Mouse (Mus musculus): Measurements from ENCODE around the gene Chat. TPM values are rescaled to one million over a fixed set of nuclear protein-coding genes. Genes with fewer than 3 reads are reported as not detected.

Chat gene
- not detected in 2 replicates for polyA plus RNA-seq (2015; fragmentation: Nextera tagmentation; extraction: Ambion mirVana)

DNA sequence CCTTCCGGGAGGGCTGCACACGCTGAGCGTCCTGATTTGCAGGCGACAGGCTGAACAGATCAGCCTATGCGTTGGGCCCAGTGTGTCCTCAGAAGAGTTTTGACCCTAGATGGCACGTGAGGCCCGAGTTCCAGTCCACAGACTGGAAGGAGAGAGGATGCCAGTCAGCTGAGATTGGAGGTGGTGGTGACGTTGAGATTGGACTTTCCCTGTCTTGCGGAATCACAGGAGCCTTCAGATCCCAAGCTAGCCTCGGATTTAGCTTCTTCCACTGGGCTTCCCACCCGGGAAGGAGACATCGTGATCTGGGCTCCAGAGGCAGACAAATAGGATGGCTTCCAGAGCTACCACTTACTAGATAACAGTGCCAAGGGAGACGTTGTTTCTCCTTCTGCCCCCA, at the start of gene Chat:
Gene Chat (minus strand): TSS at position 101 of the 400 bp plus-strand sequence.

DNA sequence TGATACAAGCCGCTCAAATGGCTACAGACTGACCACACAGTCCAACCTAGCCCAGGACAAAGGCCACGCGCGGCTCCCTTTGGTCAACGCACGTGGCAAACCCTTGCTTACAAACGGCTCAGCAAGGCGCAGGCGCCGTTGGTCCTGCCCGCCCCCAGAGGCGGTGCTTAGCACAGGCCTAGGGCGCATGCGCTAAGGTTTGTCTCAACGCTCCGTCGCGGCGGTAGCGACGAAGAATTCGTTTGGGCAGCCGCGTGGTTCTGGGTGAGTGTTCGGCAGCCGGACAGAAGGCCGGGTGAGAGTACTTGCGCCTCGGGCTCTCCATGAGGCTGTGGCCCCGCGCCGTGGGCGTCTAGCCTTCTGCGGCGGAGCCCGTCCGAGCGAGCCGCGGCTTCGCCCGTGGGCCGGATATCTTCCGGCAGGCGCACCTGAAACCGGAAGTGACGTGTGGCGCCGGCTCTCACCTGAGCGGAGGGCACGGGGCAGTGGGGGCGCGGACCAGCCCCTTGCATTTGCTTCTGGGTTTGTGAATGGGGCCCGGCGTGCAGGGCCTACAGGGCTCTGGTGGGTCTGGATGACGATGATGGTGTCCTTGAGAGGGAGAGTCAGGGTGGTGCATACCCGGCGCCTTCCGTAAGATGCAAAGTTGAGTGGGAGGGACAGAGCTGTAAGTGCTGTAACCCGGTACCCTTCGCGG, 47.7 kb upstream of the Chat start, which contains the start of gene Ercc6:
Gene Ercc6 (plus strand): TSS at position 186 of the 697 bp plus-strand sequence.

DNA sequence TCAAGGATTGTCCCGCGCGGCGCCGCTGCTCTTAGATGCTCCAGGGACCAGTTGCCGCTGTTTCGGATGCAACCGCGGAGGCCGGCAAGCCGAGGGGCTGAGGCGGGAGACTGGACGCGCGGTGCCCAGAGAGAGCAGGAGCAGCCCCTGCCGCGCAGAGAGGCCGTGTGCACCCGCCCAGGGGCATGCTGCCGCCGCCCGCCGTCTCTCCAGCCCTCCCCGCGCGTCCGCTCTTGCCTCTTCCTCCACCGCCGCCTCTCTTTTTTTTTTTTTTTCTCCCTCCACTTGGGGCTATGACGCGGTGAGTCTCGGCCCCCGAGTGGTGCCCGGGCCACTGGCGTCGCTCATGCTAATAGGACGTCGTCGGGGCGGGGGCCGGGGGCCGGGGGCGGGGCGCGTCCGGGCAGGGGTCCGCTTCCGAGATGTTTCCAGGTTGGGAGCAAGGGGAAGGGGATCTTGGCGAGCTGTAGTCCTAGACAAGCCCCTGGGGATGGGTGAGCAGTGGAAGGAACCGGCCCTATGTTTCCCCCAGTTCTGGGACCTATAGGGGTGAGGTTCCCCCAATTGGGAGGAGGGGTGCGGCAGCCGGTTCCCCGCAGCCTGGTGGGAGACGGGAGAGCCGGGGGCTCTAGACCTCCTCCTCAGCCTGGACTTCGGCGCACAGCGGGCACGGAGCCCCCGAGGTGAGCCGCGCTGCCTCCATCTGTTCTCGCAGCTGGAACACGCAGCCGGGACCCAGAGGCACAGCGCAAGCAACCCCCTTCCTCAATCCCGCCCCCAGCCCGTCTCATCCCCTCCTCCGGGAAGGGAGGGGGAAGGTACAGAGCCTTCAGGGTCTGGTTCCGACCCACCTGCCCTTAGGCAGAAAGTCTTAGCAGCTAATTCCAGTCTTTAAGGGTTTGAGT, 936 bp downstream of the Chat start, which contains the start of gene Slc18a3:
Gene Slc18a3 (minus strand): TSS at position 250 of the 905 bp plus-strand sequence.

DNA sequence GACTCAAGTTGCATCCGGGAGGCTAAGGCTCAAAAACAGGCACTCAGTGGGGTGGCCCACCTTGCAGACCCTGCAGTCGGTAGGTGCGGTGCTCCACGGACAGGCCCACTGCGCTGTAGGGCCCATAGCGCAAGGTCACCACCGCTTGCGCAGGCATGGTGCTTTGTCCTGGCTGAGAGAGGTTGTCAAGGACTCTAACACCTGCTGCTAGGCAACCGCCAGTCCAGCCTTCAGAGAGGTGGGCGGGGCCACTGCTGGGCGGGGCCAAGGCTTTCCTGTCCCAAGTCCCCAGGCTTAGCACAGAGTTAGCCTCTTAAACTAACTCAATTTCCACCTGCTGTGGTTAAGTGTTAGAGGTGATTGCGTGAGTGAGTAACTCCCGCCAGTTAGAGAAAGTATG, 77.6 kb downstream of the Chat start, which contains the start of gene 1700024G13Rik:
Gene 1700024G13Rik (minus strand): TSS at position 196 of the 400 bp plus-strand sequence.

Other genes with a start within 250 kb of the Chat start
- 0.73 and 0.76 TPM in 2 replicates for gene Ogdhl, start 144.0 kb downstream of the Chat start, polyA plus RNA-seq (2015; fragmentation: Nextera tagmentation; extraction: Ambion mirVana)
- not detected in 2 replicates for gene 1700024G13Rik, start 77.6 kb downstream of the Chat start, polyA plus RNA-seq (2015; fragmentation: Nextera tagmentation; extraction: Ambion mirVana)
- 0.15 and 0.17 TPM in 2 replicates for gene Slc18a3, start 1.1 kb downstream of the Chat start, polyA plus RNA-seq (2015; fragmentation: Nextera tagmentation; extraction: Ambion mirVana)
- gene Ercc6, start 47.5 kb upstream of the Chat start, polyA plus RNA-seq (2015; fragmentation: Nextera tagmentation; extraction: Ambion mirVana): 6.3 and 8.3 TPM in 2 replicates
- gene Prrxl1, start 133.4 kb upstream of the Chat start, polyA plus RNA-seq (2015; fragmentation: Nextera tagmentation; extraction: Ambion mirVana): 0.08 and 0.10 TPM in 2 replicates
- gene 3425401B19Rik, start 219.3 kb upstream of the Chat start, polyA plus RNA-seq (2015; fragmentation: Nextera tagmentation; extraction: Ambion mirVana): 0.02 TPM in 1 of 2 replicates, not detected in the other

Measured in urinary bladder, postnatal 0 days (tissue).